Mouse (Mus musculus) fat pad, adult 2 months (tissue): Measurements from ENCODE around the gene Tnfrsf21.

ENCODE experiments used
- DNase-seq: peaks from one replicate; pipeline ENCODE4 v3.0.0-alpha.2; 2011; ENCODE audit warnings: low read depth, low spot score; ENCODE audit errors: extremely low read depth

Gene Tnfrsf21

DNA sequence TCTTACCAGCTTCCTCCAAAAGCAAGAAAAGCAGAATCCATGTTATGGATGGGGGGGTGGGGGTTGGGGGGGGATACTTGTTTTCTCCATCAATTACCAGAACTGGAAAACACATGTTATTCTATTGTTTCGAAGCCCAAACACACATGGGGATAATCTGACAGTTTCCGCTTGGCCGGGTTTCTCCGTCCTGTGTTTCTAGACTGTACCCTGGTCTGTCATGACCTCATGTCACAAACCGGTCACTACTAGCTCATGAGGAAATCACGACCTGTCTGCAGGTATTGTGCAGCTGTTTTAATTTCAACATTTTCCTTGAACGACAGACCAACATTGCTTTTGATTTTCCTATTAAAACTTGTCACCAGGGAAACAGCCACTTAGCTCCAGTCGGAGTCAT is 58.7 kb downstream of the Tnfrsf21 start:
- no peak for DNase-seq

DNA sequence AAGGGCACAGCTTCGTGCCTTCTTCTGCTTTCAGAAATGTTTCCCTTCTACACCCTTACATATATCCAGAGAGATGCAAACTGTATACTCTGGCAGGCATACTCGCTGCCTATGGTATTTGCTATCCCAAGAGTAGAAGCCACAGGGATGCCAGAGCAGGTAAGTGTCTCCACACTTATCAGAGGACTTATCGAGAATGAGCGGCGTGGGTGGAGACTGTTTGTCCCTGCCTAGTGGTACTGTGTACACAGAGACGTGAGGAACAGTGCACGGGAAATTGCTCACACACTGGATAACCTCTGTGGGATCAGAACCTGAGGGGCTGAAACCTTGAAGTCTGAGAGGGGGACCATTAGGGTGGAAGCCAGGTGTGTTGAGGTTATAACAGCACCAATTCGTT is 59.6 kb downstream of the Tnfrsf21 start:
- DNase-seq: no peak

DNA sequence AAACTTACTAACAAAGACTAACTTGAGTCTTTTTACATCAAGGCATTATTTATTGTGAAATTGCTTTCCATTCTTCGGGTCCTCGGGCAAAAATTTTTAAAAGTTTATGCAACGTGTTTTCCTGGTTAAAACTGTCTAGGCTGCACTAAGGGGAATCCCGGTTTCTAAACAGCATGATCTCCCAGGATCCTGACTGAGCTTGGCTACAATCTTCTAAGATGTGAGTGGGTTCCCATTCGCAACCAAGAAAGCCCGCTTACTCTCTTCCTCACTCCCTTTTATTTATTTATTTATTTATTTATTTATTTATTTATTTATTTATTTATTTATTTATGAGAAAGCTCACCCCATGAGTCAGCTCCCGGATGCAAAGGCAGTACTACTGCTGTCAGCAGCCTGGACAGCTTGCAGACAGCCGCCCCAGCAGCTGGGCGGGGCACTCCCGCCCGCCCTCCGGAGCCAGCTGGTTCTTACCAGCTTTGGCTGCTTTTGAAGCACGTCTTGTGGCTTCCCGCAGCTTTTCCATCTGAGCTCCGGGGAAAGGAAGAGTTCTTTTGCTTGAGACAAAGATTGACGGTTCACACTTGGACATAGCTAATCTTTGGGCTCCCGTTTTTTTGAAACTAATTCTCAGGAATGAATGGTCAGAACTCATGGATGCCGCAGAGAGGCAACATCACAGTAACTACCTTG is 60.6 kb downstream of the Tnfrsf21 start:
- DNase-seq: no peak

DNA sequence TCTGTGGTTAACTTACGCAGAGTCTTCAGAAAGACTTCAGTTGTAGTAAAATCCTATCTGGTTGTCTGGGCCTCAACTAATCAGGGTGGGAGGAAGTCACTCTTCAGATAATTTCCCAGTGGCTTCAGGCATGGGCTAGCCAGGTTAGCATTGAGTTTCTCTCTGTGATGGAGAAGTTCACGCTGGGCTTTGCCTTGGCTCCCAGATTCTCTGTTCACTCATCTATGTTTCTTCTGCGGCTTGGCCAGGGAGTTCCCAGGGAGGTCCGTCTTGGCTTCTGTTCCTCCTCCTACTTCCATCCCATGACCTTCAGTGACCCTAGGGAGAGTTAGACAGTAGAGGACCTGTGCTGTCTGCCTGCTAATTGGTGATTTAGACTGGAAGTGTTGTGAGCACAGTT is 61.2 kb downstream of the Tnfrsf21 start:
- no peak for DNase-seq

DNA sequence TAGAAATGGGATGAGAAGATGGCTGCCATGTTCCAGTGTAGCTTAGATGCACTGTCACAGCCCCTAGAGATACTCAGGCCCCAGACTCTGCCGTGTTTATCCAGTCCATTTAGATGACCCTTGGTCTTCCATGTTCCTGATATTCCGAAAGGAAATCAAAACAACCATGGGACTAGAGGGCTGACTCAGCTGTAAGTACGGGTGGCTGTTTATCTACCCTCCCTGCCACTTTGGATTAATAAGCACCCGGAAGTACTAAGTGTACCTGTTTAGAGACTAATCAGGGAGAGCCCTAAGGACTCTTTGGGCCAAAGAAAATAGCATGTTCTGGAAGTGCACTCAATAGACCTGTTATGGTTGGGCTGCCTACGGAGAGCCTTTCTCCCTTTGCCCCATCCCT is 64.9 kb downstream of the Tnfrsf21 start:
- DNase-seq: peak; percentile 57

DNA sequence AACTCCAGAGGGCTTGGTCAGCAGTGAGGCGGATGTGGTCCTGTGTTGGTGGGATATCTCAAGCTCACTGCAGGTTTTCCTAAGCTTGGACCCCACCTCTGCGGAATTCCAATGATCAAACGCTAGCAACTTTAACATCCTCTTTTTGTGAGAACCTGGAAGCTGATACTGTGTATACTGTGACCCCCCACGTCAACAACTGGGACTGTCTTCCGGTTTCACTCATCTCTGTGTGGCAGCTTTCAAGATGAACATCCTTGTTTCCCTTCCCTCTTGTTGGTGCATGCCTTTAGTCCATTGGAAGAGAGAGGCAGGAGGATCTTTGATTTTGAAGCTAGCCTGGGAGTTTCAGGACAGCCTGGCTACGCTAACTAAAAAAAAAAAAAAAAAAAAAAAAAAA is 73.1 kb downstream of the Tnfrsf21 start:
- no peak for DNase-seq

DNA sequence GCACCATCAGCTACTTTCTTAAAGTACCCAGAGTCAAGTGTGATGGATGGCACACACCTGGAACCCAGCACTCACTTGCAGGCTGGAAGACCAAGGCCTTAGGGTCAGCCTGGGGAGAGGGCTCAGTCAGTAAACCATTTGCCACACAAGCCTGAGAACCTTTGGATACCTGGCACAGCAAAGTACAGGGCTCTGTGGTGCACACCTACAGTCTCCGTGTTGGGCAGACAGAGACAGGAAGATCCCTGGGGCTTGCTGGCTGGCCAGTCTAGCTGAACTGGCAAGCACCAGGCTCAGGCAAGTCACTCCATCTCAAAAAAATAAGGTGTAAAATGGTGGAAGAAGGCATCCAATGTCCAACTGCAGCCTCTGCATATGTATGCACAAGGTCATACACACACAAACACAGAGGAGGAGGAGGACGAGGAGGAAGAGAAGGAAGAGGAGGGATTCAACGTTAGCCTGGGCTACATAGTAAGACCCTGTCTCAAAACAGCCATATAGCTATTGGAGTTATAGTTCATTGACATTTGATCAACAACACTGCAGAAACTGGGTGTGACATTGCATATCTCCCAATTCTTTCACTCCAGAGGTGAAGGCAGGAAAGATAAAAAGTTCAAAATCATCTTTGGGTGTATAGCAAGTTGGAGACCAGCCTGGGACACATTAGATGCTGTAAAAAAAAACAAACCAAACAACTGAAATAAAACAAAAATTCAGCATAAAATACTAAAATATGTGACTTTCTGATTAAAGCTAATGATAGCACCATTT is 74.8 kb downstream of the Tnfrsf21 start:
- no peak for DNase-seq

DNA sequence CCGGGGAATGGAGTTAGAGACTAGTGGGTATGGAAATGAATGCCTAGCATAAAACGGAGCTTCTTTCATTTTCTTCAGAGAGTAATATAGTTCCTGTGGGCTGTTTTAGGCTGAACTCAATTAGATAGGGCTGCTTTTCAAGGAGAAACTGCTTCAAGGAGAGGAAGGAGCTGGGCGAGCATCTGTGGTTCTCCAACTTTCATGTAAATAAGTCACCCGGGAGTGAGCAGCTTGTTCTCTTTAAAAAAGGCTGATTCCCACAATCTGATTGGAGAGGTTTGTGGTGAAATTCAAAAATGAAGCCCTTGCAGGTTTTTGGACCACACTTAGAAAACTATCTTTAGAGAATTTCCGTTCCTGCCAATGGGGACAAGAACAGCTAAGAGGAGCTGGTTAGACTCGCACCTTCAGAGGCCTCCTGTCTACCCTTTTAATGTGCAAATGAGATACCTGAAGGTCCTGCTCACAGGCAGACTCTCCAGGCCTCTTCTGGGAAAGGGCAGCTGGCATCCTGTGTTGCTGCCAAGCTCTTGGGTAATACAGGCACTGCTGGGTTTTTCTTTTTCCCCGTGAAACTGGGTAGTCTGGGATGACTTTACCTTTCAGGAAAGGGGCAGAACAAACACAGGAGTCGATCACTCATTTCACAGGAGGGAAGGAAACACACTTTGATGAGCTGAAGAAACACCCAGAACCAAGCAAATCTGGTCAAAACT is 76.1 kb downstream of the Tnfrsf21 start:
- no peak for DNase-seq

DNA sequence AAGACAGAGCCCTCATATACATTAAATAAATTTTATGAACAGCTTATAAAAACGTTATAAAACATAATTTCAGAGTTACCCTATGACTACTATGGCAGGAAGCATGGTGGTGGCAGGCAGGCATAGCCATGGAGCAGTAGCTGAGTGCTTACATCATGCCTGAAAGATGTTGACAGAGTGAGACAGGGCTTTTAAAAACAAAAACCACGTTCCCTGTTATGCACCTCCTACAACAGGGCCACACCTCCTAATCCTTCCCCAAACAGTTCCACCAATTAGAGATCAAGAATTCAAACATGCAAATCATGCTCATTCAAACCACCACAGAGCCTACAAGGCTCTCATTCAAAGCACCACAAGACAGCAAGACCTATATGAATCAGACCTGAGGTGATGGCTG is 77.9 kb downstream of the Tnfrsf21 start:
- no peak for DNase-seq

DNA sequence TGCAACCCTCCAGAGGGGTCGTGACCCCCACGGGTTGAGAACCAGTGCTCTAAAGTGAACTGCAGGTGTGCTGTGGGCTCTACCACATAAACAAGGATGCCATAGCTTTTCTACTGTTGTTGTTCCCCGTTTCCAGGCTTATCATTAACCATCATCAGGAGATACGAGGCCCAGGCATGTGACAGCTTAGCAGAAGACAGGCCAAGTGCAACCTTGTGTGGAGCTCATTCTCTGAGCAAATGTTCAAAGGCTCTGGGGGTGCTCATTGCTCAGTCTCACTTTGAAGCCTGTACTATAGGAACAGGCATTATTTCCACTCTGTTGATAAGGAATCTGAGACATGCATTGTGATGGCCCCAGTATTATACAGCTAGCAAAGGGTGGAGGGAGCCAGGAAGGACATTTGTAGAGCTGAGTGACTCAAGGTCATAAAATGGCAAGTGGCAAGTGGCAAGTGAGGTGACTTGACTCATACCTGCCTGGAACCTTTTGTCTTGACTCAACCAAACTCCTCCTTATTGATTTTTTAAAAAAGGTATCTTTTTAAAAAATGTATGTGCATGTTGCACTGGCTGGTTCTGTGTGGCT is 80.8 kb downstream of the Tnfrsf21 start:
- no peak for DNase-seq

DNA sequence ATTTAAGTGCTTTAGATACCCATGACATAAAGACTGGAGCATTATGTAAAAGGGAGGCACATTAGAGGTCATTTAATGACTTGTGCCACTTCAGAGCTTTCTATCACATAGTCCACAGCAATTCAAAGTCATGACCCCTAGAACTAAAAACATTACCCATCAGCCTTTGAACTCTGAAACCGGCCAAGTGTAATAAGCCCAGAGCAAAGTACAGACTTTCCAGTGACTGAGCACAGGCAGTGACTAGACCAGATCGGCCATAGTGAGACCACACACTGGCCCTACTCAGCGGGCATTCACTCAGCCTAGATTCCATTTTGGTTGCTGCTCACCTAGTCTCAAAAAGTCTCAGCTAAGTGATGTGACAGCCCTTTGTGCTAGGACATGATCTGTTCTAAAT is 89.8 kb downstream of the Tnfrsf21 start:
- no peak for DNase-seq

DNA sequence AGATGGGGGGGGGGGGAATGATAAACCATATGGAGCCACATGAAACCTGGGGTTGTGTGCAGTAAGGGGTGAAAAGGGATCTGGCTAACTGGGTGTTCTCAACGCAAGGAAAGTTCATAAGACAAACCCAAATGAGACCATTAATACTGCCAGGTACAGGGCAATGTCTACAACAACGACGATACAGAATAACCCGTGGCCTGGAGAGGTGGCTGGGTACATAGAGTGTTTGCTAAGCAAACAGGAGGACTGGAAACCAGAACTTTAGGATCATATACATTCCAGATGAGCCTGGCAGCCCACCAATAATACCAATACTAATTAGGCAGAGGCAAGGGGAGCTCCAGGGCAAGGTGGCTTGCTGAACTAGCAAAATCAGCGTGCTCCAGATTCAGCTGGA is 91.0 kb downstream of the Tnfrsf21 start:
- no peak for DNase-seq

DNA sequence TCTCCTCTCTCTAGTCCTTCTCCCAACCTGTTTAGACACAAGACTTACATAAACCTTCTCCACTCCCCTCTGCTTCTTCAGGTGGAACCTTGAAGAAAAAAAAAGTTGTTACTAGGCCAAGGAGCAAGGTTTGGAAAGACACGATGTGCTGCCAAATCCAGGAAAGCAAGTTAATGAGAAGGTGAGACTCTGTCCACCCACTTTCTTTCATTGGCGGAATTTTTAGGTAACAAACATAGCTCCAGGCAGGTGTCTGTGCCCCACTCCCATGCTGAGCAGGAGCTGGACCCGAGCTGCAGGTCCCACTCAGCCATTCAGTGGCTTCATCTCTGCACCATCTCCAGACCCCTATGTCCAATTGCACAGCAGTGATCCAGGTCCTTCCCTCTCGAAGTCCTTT is 93.1 kb downstream of the Tnfrsf21 start:
- peak; percentile 51 for DNase-seq

DNA sequence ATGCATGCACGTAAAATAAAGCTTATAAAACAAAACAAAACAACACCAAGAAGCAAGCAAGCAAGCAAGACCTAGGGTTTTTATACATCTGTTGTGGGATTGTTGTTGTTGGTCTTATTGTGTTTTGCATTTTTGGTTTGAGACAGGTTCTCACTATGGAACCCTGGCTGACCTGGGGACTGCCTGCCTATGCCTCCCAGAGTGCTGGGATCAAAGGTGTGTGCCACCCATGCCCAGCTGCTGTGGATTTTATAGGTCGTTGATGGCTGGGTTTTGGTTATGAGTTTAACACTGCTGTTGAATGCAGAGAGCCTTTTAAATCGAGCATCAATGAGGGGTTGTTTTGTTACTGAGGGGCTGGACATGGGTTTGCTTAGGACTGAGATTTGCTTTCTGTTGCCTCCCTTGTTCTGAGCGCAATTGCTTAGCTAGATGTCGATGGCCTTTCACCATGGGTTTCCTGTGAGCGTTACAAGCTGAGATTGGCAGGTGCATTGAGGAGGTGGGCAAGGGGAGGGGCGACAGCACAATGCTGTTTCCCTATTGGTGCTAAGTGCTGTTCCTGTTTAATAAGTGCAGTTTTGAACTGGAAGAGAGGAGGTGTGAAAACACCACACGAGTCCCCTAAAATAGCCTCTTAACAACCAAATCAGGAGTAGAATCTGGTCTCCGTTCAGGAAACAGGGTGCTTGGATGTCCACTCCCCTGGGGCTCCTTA is 94.0 kb downstream of the Tnfrsf21 start:
- no peak for DNase-seq

DNA sequence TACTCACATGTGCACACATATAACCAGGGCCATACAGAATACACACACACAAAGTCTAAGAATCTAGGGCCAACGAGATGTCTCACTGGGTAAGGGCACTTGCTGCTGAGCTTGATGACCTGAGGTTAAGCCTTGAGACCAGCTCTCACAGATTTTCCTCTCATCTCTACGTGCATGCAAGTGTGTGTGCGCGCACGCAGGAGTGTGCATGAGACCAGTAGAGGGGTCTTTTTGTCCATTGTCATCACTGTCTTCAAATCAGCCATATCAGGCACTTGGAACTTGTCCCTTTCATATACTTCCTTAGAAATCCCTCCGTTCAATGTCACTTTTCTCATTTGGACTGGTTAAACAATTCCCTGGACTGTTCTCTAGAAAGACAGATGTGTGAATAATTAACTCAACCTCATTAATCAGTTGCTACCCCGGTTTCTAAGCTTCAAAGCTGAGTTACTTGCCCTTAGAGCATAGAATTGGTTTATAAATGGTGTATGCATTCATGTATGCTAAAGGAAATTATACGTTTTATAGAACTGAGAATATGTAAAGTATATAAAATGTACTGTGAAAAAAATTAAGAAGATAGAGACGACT is 97.1 kb downstream of the Tnfrsf21 start:
- DNase-seq: no peak

DNA sequence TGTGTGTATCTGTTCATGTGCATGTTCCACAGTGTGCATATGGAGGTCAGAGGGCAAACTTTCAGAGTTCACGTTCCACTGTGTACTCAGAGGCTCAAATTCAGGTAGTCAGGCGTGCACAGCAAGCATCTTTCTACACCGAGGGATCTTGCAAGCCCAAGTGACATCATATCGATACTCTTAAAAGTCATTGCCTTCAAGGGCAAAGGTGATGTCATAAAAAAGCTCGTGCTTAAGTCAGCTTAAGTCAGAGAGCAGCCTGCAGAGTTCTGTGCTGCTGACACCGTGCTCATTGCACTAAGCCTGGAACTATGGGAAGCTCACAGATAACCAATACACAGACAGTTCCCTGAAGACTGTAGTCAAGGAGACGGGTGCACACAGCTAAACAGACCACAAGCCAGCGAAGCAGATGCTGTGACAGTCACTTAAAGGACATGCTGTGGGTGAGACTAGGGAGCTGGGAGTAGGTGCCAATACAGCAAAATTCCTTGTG is 97.8 kb downstream of the Tnfrsf21 start:
- DNase-seq: no peak

DNA sequence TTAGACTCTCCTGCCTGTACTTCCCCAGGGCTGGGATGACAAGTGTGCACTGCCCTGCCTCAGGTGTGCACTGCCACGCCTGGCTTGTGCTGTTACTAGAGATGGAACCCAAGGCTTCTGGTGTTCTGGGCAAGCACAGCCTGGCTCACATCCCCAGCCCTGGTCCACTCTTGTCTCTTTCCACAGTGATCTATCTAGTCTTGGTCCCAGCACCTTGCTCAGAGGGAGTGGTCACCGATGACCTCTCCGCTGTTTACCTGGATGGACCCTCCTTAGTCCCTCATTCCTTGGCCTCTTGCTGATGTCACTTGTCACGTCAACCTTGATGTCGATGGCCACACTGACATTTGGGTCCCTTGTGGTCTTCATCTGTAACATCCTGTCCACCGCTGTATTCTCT is 98.6 kb downstream of the Tnfrsf21 start:
- DNase-seq: no peak

DNA sequence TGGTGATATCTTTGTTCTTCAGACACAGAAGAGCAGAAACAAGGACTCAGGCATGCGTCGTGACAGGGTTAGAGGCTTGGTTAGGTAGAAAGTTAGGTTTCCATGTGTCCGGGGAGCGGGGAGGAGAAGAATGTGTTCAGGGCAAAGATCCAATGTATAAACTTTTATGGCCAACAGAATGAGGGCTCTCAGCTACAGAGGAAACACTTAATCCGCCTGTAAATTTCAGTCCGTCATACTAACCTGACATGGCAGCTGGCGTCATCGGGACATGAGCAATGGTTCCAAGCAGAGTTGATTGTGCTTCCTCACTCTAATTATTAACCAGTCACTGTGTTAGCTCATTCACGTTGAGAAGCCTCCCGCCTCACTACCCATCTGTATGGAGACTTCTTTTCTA is 100.4 kb downstream of the Tnfrsf21 start:
- no peak for DNase-seq

DNA sequence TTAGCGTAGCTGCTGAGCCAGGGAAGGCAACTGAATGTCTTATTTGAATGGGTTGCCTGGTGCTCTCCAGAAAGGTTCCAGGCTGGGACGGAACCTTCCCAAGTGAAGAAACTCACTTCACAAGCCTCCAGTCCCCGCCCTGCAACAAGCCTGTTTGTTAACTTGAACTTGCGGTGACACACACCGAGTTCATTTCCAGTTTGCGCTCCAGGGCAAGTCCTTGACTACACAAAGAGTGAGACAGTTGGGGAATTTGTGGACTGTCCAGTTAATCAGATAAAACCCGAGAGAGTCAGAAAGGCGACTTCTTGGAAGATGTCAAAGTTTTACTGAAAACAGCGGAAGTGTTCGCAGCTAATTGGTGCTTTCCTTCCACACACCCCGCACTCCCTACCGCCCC is 103.1 kb downstream of the Tnfrsf21 start:
- DNase-seq: no peak

DNA sequence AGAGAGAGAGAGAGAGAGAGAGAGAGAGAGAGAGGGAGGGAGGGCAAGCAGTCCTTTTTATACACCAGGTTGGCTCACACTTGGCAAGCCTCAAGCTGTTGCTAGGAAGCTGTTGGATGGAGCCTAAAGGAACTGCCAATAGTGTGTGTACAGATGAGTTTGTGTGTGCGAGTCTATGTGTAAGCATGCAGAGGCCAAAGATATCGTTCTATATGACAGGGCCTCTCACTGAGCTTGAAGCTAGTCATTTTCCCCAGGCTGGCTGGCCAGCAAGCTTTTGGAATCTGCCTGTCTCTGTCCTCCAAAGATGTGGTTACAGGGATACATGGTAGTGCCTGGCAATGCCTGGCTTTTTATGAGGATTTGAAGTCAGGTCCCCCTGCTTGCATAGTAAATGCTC is 104.7 kb downstream of the Tnfrsf21 start:
- no peak for DNase-seq

DNA sequence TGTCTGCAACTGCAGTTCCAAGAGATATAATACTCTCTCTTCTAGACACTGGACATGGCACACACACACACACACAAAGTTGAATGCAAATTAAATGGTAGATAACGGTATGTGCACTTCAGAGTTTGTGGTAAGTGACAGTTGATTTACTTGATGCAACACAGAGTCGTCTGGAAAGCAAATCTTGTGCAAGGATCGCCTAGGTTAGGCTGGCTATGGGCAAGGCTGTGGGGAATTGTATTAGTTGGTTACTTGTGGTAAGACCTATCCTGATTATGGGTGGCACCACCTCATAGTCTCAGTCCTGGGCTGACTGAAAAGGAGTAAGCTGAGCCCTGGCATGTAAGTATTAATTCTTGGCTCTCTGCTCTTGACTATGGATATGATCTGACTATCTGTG is 112.0 kb downstream of the Tnfrsf21 start:
- DNase-seq: no peak
